Mouse (Mus musculus) megakaryocyte, embryonic 14.5 days (primary cell): Measurements from ENCODE around the gene Gm20388.

Source experiments
- FLI1 ChIP-seq: IDR thresholded peaks from 2 replicates; pipeline ENCODE4 v1.6.1; 2012; ENCODE audit warnings: low read length, inconsistent platforms, mixed read lengths
- GATA1 ChIP-seq: IDR thresholded peaks from 3 replicates; pipeline ENCODE4 v1.6.1; 2012; ENCODE audit warnings: mixed read lengths, low read length, inconsistent platforms, borderline replicate concordance

GRCm38 (mm10) chr8:124346852-124347523 is 4436.3 kb downstream of the Gm20388 start:
- TF ChIP-seq FLI1, result no peak
- TF ChIP-seq GATA1, result no peak
